Mouse (Mus musculus) layer of hippocampus, postnatal 10 days (tissue): Measurements from ENCODE around the gene Dock2. TPM values are rescaled to one million over a fixed set of nuclear protein-coding genes. Genes with fewer than 3 reads are reported as not detected.
"Not testable (repeated sequence)": the region's sequence is repeated elsewhere in the genome, so short reads cannot be mapped to it uniquely, and the experiment has no call there.

Experiments used
- DNase-seq, 2 experiments: peaks; one replicate each; pipeline ENCODE4 v3.0.0; 2021; ENCODE audit warnings: low spot score in 2 of 2
- long read RNA-seq: library from polyadenylated mRNA; stranded (forward); transcript quantifications from one replicate; pipeline ENCODE4 v2.0.0, GENCODE M21; 2023
- total RNA-seq, 2 experiments: library from RNA; stranded (reverse); gene quantifications; 2 replicates each; pipeline ENCODE4 v1.2.3; 2021

Dock2 gene
- 1 to 10 TPM; 3.3 to 3.5 TPM for total RNA-seq
- long read RNA-seq, full-length matches to known transcripts = 1 of 1 reads
- long read RNA-seq, partial matches to known transcripts = 0 of 1 reads
- long read RNA-seq, other reads (novel, unspliced or antisense) = 0 of 1 reads

GRCm38 (mm10) chr11:34783587-34784043, at the start of gene Dock2:
Gene Dock2, minus strand, starts transcription at chr11:34783892.
- DNase-seq = no peak

- no peak for DNase-seq
These were observed 49.0 kb upstream of the Dock2 start for GRCm38 (mm10) chr11:34832678-34833077.

- DNase-seq = no peak
These were observed 44.1 kb upstream of the Dock2 start for GRCm38 (mm10) chr11:34827803-34828202.

GRCm38 (mm10) chr11:34826940-34827339, 43.2 kb upstream of the Dock2 start:
- DNase-seq = no peak

- no peak for DNase-seq
These were observed 41.1 kb upstream of the Dock2 start for GRCm38 (mm10) chr11:34824791-34825190.

GRCm38 (mm10) chr11:34814767-34815166, 31.1 kb upstream of the Dock2 start:
- DNase-seq = no peak

GRCm38 (mm10) chr11:34814319-34814718, 30.6 kb upstream of the Dock2 start:
- no peak for DNase-seq

GRCm38 (mm10) chr11:34805026-34805425, 21.3 kb upstream of the Dock2 start:
- DNase-seq = not testable (repeated sequence)

- DNase-seq = not testable (repeated sequence)
These were observed 14.4 kb upstream of the Dock2 start for GRCm38 (mm10) chr11:34798066-34798465.

- peak in 1 of 2 experiments; percentile 37 for DNase-seq
These were observed 12.4 kb upstream of the Dock2 start for GRCm38 (mm10) chr11:34796097-34796496.

- no peak for DNase-seq
These were observed 8.2 kb upstream of the Dock2 start for GRCm38 (mm10) chr11:34791872-34792271.

- no peak for DNase-seq
These were observed 1.2 kb upstream of the Dock2 start for GRCm38 (mm10) chr11:34784864-34785263.

- DNase-seq = no peak
These were observed 919 bp downstream of the Dock2 start for GRCm38 (mm10) chr11:34782516-34783430.

GRCm38 (mm10) chr11:34780786-34781185, 2.9 kb downstream of the Dock2 start:
- no peak for DNase-seq

- DNase-seq = no peak
These were observed 3.7 kb downstream of the Dock2 start for GRCm38 (mm10) chr11:34779966-34780365.

- no peak for DNase-seq
These were observed 5.3 kb downstream of the Dock2 start for GRCm38 (mm10) chr11:34778351-34778750.

GRCm38 (mm10) chr11:34777529-34777928, 6.2 kb downstream of the Dock2 start:
- no peak for DNase-seq

- DNase-seq = no peak
These were observed 7.6 kb downstream of the Dock2 start for GRCm38 (mm10) chr11:34776054-34776453.

- DNase-seq = no peak
These were observed 9.1 kb downstream of the Dock2 start for GRCm38 (mm10) chr11:34774636-34775035.

GRCm38 (mm10) chr11:34773304-34773895, 10.3 kb downstream of the Dock2 start:
- DNase-seq = no peak

GRCm38 (mm10) chr11:34771221-34771986, 12.3 kb downstream of the Dock2 start:
- DNase-seq = peak in 1 of 2 experiments; percentile 25
